Mouse (Mus musculus): Measurements from ENCODE around the gene Rogdi. TPM values are rescaled to one million over a fixed set of nuclear protein-coding genes. Genes with fewer than 3 reads are reported as not detected.

The Rogdi gene
- total RNA-seq, 2 experiments from 2014 or later, result 79.8 to 89.3 TPM

Other genes with a start within 250 kb of the Rogdi start
- gene Cdip1, start 223.3 kb downstream of the Rogdi start, total RNA-seq (2021), result 10 to 100 TPM; 89.0 to 93.5 TPM
- gene 4930562C15Rik, start 178.1 kb downstream of the Rogdi start, total RNA-seq (2021), result not detected
- gene Ubald1, start 133.2 kb downstream of the Rogdi start, total RNA-seq (2021), result 10 to 100 TPM; 58.5 to 59.1 TPM
- gene Mgrn1, start 127.3 kb downstream of the Rogdi start, total RNA-seq (2021), result 100 to 1,000 TPM; 152 to 163 TPM
- 10 to 100 TPM; 65.9 to 68.9 TPM for gene Nudt16l1, start 74.8 kb downstream of the Rogdi start, total RNA-seq (2021)
- gene Anks3, start 49.3 kb downstream of the Rogdi start, total RNA-seq (2021), result 10 to 100 TPM; 60.2 to 63.0 TPM
- not detected for gene Sept12, start 15.7 kb downstream of the Rogdi start, total RNA-seq (2021)
- not detected for gene Smim22, start 6.3 kb downstream of the Rogdi start, total RNA-seq (2021)
- gene Glyr1, start 36.3 kb upstream of the Rogdi start, total RNA-seq (2021), result 100 to 1,000 TPM; 143 to 146 TPM
- 10 to 100 TPM; 30.4 to 33.1 TPM for gene Ubn1, start 36.5 kb upstream of the Rogdi start, total RNA-seq (2021)
- under 1 TPM; 0.18 to 0.26 TPM for gene Ppl, start 118.9 kb upstream of the Rogdi start, total RNA-seq (2021)
- under 1 TPM; 0.10 to 0.18 TPM for gene Sec14l5, start 133.6 kb upstream of the Rogdi start, total RNA-seq (2021)
- 1 to 10 TPM; 6.8 to 7.5 TPM for gene Nagpa, start 190.5 kb upstream of the Rogdi start, total RNA-seq (2021)
- 10 to 100 TPM; 10.2 to 11.3 TPM for gene AU021092, start 208.7 kb upstream of the Rogdi start, total RNA-seq (2021)
- gene Alg1, start 220.1 kb upstream of the Rogdi start, total RNA-seq (2021), result 10 to 100 TPM; 29.9 to 30.8 TPM
- gene Eef2kmt, start 242.4 kb upstream of the Rogdi start, total RNA-seq (2021), result 1 to 10 TPM; 2.9 to 3.6 TPM